Mouse (Mus musculus): ENCODE results near the gene Cep57l1. TPM values are rescaled to one million over a fixed set of nuclear protein-coding genes. Genes with fewer than 3 reads are reported as not detected.
A peak's percentile ranks its signal among the peaks of the same experiment; 100 is the strongest.

Cep57l1 gene
- polyA plus RNA-seq, 1 experiment from 2014 or later, result 5.3 TPM

DNA sequence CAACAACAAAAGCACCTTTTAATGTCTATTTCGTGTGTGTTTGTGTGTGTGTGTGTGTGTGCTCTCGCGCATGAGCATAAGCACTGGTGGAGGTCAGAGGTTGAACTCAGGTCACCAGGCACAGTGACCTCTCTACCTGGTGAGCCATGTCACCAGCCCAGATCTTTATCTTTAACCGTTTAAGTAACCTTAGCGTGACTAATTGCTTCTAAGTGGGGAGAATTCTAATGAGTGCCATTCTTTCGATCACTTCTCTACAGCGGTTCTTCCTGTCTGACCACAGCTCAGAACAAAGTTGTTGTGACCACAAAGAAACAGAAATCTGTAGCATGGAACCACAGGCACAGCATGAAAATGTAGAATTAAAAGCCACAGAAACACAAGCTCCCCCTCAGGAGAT, 98.2 kb downstream of the Cep57l1 start:
- ATAC-seq (ENCODE audit: low FRiP score, low TSS enrichment) (no peak), DNase-seq (ENCODE audit: low spot score) (no peak)
- TF ChIP-seq CTCF (IDR thresholded peaks at IDR 0.05; ENCODE audit: low read depth) (no peak), EP300 (optimal IDR thresholded peaks at IDR 0.05) (no peak)
- Histone ChIP-seq H3K4me2 (replicated peaks; ENCODE audit: low read depth) (no peak overlapping the region), H3K4me1 (replicated peaks; ENCODE audit: control insufficient read depth, insufficient read depth) (no peaks in the 10 kb centered on the region), H3K27me3 (ENCODE audit: control insufficient read depth, insufficient read depth, low read length) (no peaks in the 10 kb centered on the region), H3K27ac (replicated peaks) (no peak overlapping the region), H3K4me3 (ENCODE audit: low read depth, low read length) (no peak overlapping the region), H3K36me3 (ENCODE audit: control insufficient read depth, insufficient read depth, low read length) (no peaks in the 10 kb centered on the region), H3K9me3 (ENCODE audit: control insufficient read depth, low read length) (no peaks in the 10 kb centered on the region), H3K9ac (ENCODE audit: low read length) (no peak overlapping the region)
- 71% methylated on average over 7 of the region's 7 CpGs for WGBS

DNA sequence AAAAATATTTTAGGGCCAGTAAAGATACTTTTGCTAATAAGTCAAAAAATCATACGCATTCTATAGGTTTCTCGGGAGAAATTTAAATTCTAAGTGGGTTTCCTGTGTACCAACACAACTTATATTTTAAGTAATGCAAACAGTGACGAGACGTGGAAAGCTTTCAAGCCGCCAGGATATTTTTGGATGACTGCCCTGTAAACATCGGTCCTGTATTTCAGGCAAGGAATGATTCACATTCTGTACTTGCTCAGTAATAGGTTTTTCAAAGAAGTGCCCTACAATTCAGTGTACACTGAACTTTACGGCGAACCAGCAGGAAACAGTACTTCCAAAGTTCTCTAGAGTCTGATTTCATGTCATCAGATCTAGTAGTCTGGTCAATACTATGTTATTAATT, 98.9 kb downstream of the Cep57l1 start:
- no peaks in the 10 kb centered on the region for H3K36me3 ChIP-seq (ENCODE audit: control insufficient read depth, insufficient read depth, low read length)
- 61% methylated on average over 8 of the region's 8 CpGs for WGBS
- H3K27ac ChIP-seq (replicated peaks), result no peak overlapping the region
- TF ChIP-seq CTCF (IDR thresholded peaks at IDR 0.05; ENCODE audit: low read depth), result no peak
- no peak for TF ChIP-seq EP300 (optimal IDR thresholded peaks at IDR 0.05)
- H3K4me2 ChIP-seq (replicated peaks; ENCODE audit: low read depth), result no peak overlapping the region
- H3K27me3 ChIP-seq (ENCODE audit: control insufficient read depth, insufficient read depth, low read length), result no peaks in the 10 kb centered on the region
- H3K4me3 ChIP-seq (ENCODE audit: low read depth, low read length), result no peak overlapping the region
- H3K9ac ChIP-seq (ENCODE audit: low read length), result no peak overlapping the region
- no peak for ATAC-seq (ENCODE audit: low FRiP score, low TSS enrichment)
- no peak for DNase-seq (ENCODE audit: low spot score)
- H3K4me1 ChIP-seq (replicated peaks; ENCODE audit: control insufficient read depth, insufficient read depth), result no peaks in the 10 kb centered on the region
- no peaks in the 10 kb centered on the region for H3K9me3 ChIP-seq (ENCODE audit: control insufficient read depth, low read length)

DNA sequence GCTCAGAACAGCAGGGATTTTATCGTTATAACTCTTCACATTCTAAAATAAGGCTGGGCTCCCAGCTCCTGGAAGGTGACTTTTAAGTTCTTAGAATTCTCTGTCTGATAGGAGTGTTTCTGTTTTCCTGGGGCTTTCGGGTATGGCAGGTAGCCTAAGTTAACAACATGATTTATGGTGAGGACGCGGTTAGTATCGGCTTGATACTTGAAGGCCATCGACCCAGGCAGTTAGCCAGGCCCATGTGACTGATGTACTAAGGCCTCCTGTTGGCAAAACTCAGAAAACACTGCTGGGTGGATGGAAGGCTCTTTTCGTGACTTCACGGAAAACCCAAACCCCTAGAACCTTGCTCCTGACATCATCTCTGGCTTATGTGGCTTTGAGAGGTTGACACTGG, 100.3 kb downstream of the Cep57l1 start:
- H3K36me3 ChIP-seq (ENCODE audit: control insufficient read depth, insufficient read depth, low read length), result no peaks in the 10 kb centered on the region
- H3K9ac ChIP-seq (ENCODE audit: low read length), result no peak overlapping the region
- H3K4me3 ChIP-seq (ENCODE audit: low read depth, low read length), result no peak overlapping the region
- no peak for ATAC-seq (ENCODE audit: low FRiP score, low TSS enrichment)
- TF ChIP-seq EP300 (optimal IDR thresholded peaks at IDR 0.05) (no peak), CTCF (IDR thresholded peaks at IDR 0.05; ENCODE audit: low read depth) (no peak)
- no peak overlapping the region for H3K4me2 ChIP-seq (replicated peaks; ENCODE audit: low read depth)
- no peaks in the 10 kb centered on the region for H3K27me3 ChIP-seq (ENCODE audit: control insufficient read depth, insufficient read depth, low read length)
- H3K27ac ChIP-seq (replicated peaks), result no peak overlapping the region
- no peaks in the 10 kb centered on the region for H3K9me3 ChIP-seq (ENCODE audit: control insufficient read depth, low read length)
- WGBS, result 77% methylated on average over 8 of the region's 8 CpGs
- DNase-seq (ENCODE audit: low spot score), result no peak
- no peaks in the 10 kb centered on the region for H3K4me1 ChIP-seq (replicated peaks; ENCODE audit: control insufficient read depth, insufficient read depth)

DNA sequence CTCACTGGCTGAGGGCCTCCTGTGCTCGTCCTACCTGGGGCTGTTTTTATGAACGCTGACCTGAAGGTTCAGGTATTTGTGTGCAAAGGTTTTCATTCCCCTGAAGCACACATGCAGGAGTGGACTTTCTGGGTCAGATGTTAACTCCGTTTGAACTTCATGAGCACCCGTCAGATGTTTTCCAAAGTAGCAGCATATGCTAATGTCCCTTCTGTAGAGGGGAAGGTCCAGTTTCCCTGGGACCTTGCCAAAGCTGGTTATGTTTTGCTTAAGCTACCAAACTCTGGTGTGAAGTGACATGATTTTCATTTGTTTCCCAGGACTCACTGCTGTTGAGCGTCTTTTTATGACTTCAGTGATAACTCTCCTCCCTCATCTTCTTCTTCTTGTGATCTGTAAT, 110.0 kb downstream of the Cep57l1 start:
- ATAC-seq (ENCODE audit: low FRiP score, low TSS enrichment) (no peak), DNase-seq (ENCODE audit: low spot score) (no peak)
- Histone ChIP-seq H3K4me2 (replicated peaks; ENCODE audit: low read depth) (no peak overlapping the region), H3K9me3 (ENCODE audit: control insufficient read depth, low read length) (no peaks in the 10 kb centered on the region), H3K27ac (replicated peaks) (no peak overlapping the region), H3K9ac (ENCODE audit: low read length) (no peak overlapping the region), H3K4me3 (ENCODE audit: low read depth, low read length) (no peak overlapping the region), H3K36me3 (ENCODE audit: control insufficient read depth, insufficient read depth, low read length) (no peaks in the 10 kb centered on the region), H3K4me1 (replicated peaks; ENCODE audit: control insufficient read depth, insufficient read depth) (no peaks in the 10 kb centered on the region), H3K27me3 (ENCODE audit: control insufficient read depth, insufficient read depth, low read length) (no peaks in the 10 kb centered on the region)
- WGBS, result 76% methylated on average over 5 of the region's 5 CpGs
- TF ChIP-seq CTCF (IDR thresholded peaks at IDR 0.05; ENCODE audit: low read depth) (no peak), EP300 (optimal IDR thresholded peaks at IDR 0.05) (no peak)

DNA sequence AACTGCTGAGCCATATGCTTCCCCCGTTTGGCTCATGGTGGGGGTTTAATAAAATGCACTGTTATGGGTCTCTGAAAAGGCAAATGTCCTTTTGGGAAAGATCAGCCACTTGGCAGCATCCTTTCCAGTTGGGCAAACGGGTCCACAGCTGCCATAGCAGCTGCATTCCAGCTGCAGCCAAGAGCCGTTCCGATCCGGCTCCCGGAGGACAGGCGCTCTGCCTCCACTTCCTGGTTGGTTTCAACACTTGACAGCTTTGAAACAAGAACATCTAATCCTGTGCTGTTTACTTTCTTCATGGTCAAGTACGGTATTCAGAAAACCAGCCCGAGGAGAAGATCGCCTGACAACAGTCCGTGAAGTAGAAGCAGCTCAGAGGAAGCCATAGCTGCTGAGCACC, 112.6 kb downstream of the Cep57l1 start:
- Histone ChIP-seq H3K36me3 (ENCODE audit: control insufficient read depth, insufficient read depth, low read length) (no peaks in the 10 kb centered on the region), H3K9me3 (ENCODE audit: control insufficient read depth, low read length) (no peaks in the 10 kb centered on the region), H3K4me3 (ENCODE audit: low read depth, low read length) (no peak overlapping the region), H3K4me1 (replicated peaks; ENCODE audit: control insufficient read depth, insufficient read depth) (no peaks in the 10 kb centered on the region), H3K4me2 (replicated peaks; ENCODE audit: low read depth) (no peak overlapping the region), H3K9ac (ENCODE audit: low read length) (no peak overlapping the region), H3K27ac (replicated peaks) (no peak overlapping the region), H3K27me3 (ENCODE audit: control insufficient read depth, insufficient read depth, low read length) (no peaks in the 10 kb centered on the region)
- TF ChIP-seq CTCF (IDR thresholded peaks at IDR 0.05; ENCODE audit: low read depth), result no peak
- TF ChIP-seq EP300 (optimal IDR thresholded peaks at IDR 0.05), result no peak
- DNase-seq (ENCODE audit: low spot score), result no peak
- peak; percentile 35; the same call in 1 of the 2 replicates for ATAC-seq (ENCODE audit: low FRiP score, low TSS enrichment)
- WGBS, result 46% methylated on average over 11 of the region's 11 CpGs

DNA sequence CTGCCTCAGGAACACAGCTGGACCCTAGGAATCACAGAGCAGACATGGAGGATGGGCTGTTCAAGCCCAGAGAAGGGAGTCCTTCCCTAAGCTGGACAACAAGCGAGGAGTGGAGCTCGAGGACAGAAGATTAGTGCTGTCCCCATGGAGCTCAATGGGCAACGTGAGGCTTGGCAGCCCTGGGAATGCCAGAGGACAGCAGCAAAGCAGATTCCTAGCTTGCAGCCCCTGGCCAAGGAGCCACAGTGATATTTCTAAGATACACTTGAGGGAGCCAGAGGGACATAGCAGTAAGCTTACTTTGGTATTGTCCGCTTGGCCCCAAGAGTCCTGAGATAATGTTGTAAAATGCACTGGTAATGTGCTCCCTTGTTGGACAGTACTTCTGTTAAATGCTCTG, 118.7 kb downstream of the Cep57l1 start:
- Histone ChIP-seq H3K36me3 (ENCODE audit: control insufficient read depth, insufficient read depth, low read length) (no peaks in the 10 kb centered on the region), H3K9me3 (ENCODE audit: control insufficient read depth, low read length) (no peaks in the 10 kb centered on the region), H3K4me1 (replicated peaks; ENCODE audit: control insufficient read depth, insufficient read depth) (no peaks in the 10 kb centered on the region), H3K4me3 (ENCODE audit: low read depth, low read length) (no peak overlapping the region), H3K27me3 (ENCODE audit: control insufficient read depth, insufficient read depth, low read length) (no peaks in the 10 kb centered on the region), H3K9ac (ENCODE audit: low read length) (no peak overlapping the region), H3K27ac (replicated peaks) (no peak overlapping the region), H3K4me2 (replicated peaks; ENCODE audit: low read depth) (no peak overlapping the region)
- DNase-seq (ENCODE audit: low spot score), result no peak
- TF ChIP-seq EP300 (optimal IDR thresholded peaks at IDR 0.05), result no peak
- peak; percentile 61 for TF ChIP-seq CTCF (IDR thresholded peaks at IDR 0.05; ENCODE audit: low read depth)
- WGBS, result 68% methylated on average over 4 of the region's 4 CpGs
- no peak for ATAC-seq (ENCODE audit: low FRiP score, low TSS enrichment)
